Mouse (Mus musculus) hindbrain, embryonic 10.5 days (tissue): ENCODE data around the gene Fn1. TPM values are rescaled to one million over a fixed set of nuclear protein-coding genes. Genes with fewer than 3 reads are reported as not detected.

Source experiments
- DNase-seq: peaks from one replicate; pipeline ENCODE4 v3.0.0-alpha.2; 2017; ENCODE audit warnings: low spot score
- H3K27ac ChIP-seq: fragments of 300-500 bp; sonication (generic); 2 replicates; pipeline ENCODE4 v1.5.1; 2016; ENCODE audit warnings: mild to moderate bottlenecking, moderate library complexity
- H3K27me3 ChIP-seq: fragments of 300-500 bp; sonication (generic); 2 replicates; pipeline ENCODE4 v1.6.1; 2016; ENCODE audit warnings: mild to moderate bottlenecking; ENCODE audit not compliant: poor library complexity, insufficient read depth, severe bottlenecking
- H3K36me3 ChIP-seq: fragments of 300-500 bp; sonication (generic); 2 replicates; pipeline ENCODE4 v1.6.1; 2016; ENCODE audit warnings: mild to moderate bottlenecking, moderate library complexity
- H3K4me1 ChIP-seq: fragments of 300-500 bp; sonication (generic); replicated peaks from 2 replicates; pipeline ENCODE4 v1.6.1; 2016; ENCODE audit warnings: mild to moderate bottlenecking
- H3K4me3 ChIP-seq: fragments of 300-500 bp; sonication (generic); 2 replicates; pipeline ENCODE4 v1.5.1; 2016; ENCODE audit warnings: mild to moderate bottlenecking, moderate library complexity
- H3K9me3 ChIP-seq: fragments of 300-500 bp; sonication (generic); 2 replicates; pipeline ENCODE4 v1.6.1; 2016; ENCODE audit warnings: mild to moderate bottlenecking, moderate library complexity
- WGBS: fragments of 180-500 bp; shearing (Covaris S2); methylation state at CpG from one replicate; pipeline ENCODE4 v1.1.7; 2016; 5-methylcytosine and 5-hydroxymethylcytosine counted together
- polyA plus RNA-seq: library from polyadenylated mRNA; unstranded; fragments of >200 nt; fragmentation: Nextera tagmentation; extraction: Ambion mirVana; gene quantifications from 2 replicates; pipeline ENCODE4 v1.2.1, GENCODE M21; 2016

The Fn1 gene
- polyA plus RNA-seq, 1 experiment from 2014 or later: 90.4 TPM

DNA sequence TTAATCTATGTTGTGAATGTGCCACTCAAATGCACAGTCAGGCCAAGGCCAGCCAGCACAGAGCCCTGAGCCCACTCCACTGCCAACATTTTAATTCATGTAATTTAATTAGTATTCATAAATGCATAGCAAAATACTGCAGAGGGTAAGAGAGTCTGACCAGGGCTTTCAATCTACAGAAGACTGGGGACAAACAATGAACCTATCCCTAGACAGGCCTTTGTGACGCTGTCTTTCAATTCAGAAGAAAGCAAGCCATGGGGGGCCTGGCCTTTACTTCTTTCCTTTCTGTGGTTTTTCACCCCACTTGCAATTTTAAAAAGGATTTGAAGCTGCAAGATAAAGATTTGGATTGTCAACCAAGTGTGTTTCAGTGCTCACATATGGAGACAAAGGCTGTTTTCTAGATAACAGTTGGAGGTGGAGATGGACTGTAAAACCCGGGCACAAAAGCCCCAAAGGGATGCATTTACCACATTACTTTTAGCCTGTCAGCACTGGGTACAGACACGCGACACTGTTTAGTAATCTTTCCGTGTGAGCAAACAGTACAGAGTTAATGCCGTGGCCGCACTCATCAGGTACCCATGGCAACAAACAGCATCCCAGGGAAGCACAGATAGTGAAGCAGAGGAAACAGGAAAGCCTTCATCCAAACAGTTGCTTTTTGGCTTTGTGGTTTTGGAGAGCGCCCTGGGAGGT lies 38.3 kb downstream of the Fn1 start:
- 36% methylated on average over 8 of the region's 8 CpGs for WGBS
- peaks cover 93% of the 10 kb centered on the region for H3K36me3 ChIP-seq
- peak; percentile 72 for DNase-seq

GRCm38 (mm10) chr1:71612256-71612655 lies 40.7 kb downstream of the Fn1 start:
- H3K4me1 ChIP-seq: peaks cover 19% of the 10 kb centered on the region
- H3K4me3 ChIP-seq: no peak overlapping the region
- H3K36me3 ChIP-seq: peaks cover 93% of the 10 kb centered on the region
- peaks cover 42% of the 10 kb centered on the region for H3K27me3 ChIP-seq
- WGBS: 95% methylated on average over 21 of the region's 21 CpGs
- no peaks in the 10 kb centered on the region for H3K9me3 ChIP-seq
- DNase-seq: no peak
- H3K27ac ChIP-seq: no peak overlapping the region

More for the DNA sequence above, 38.3 kb downstream of the Fn1 start:
- peaks cover 62% of the 10 kb centered on the region for H3K27me3 ChIP-seq
- H3K27ac ChIP-seq: peak overlapping the region; percentile 45; the same call in 1 of the 2 replicates
- H3K4me1 ChIP-seq: peaks cover 19% of the 10 kb centered on the region
- H3K4me3 ChIP-seq: no peak overlapping the region
- no peaks in the 10 kb centered on the region for H3K9me3 ChIP-seq

DNA sequence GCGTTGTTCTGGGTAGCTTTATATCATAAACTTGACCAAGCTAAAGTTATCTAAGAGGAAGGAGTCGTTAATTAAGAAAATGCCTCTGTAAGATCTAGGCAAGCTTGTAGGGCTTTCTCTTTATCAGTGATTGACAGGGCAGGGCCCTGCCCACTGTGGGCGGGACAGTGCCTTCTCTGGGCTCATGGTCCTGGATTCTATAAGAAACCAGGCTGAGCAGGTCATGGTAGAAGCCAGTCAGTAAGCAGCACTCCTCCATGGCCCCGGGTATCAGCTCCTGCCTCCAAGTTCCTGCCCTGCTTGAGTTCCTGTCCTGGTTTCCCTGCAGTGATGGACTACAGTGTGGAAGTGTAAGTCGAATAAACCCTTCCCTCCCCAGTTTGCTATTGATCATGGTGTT lies 43.1 kb downstream of the Fn1 start:
- H3K36me3 ChIP-seq: peaks cover 99% of the 10 kb centered on the region
- 91% methylated on average over 5 of the region's 5 CpGs for WGBS

GRCm38 (mm10) chr1:71609057-71609775 lies 43.8 kb downstream of the Fn1 start:
- Histone ChIP-seq H3K9me3 (no peaks in the 10 kb centered on the region), H3K27me3 (peaks cover 27% of the 10 kb centered on the region), H3K4me3 (no peak overlapping the region), H3K4me1 (peaks cover 4% of the 10 kb centered on the region), H3K27ac (no peak overlapping the region), H3K36me3 (peaks cover 99% of the 10 kb centered on the region)
- DNase-seq: no peak
- 97% methylated on average over 37 of the region's 37 CpGs for WGBS

More for the DNA sequence above, 43.1 kb downstream of the Fn1 start:
- Histone ChIP-seq H3K9me3 (no peaks in the 10 kb centered on the region), H3K4me1 (peaks cover 11% of the 10 kb centered on the region), H3K27me3 (peaks cover 27% of the 10 kb centered on the region), H3K4me3 (no peak overlapping the region), H3K27ac (no peak overlapping the region)
- no peak for DNase-seq

- DNase-seq: no peak
- Histone ChIP-seq H3K4me3 (no peak overlapping the region), H3K27me3 (peaks cover 7% of the 10 kb centered on the region), H3K4me1 (no peaks in the 10 kb centered on the region), H3K27ac (no peak overlapping the region), H3K36me3 (peaks cover 99% of the 10 kb centered on the region), H3K9me3 (no peaks in the 10 kb centered on the region)
- 95% methylated on average over 8 of the region's 8 CpGs for whole genome bisulfite sequencing
Observed at GRCm38 (mm10) chr1:71606600-71607325, 46.2 kb downstream of the Fn1 start.

DNA sequence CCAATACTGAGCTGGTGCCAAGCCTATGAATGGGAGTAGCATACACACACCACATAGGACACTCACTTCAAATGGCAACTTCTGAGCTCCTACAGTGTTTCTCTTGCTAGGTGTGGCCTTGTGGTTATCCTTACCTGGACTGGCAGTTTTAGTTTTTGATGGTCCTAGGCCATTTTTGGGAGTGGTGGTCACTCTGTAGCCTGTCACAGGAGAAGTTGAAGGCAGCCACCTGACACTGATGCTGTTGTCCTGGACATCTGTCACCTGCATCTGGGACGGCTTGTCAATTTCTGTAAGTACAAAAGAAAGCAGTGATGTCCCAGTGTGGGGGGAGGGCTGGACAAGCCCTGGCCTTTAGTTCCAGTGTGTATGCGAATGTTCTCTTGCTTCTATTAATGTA lies 47.2 kb downstream of the Fn1 start:
- no peak overlapping the region for H3K4me3 ChIP-seq
- no peak for DNase-seq
- no peaks in the 10 kb centered on the region for H3K4me1 ChIP-seq
- H3K27me3 ChIP-seq: no peaks in the 10 kb centered on the region
- WGBS: 84% methylated on average over 2 of the region's 2 CpGs
- H3K9me3 ChIP-seq: no peaks in the 10 kb centered on the region
- no peak overlapping the region for H3K27ac ChIP-seq
- H3K36me3 ChIP-seq: peaks cover 99% of the 10 kb centered on the region

- Histone ChIP-seq H3K4me1 (no peaks in the 10 kb centered on the region), H3K9me3 (no peaks in the 10 kb centered on the region), H3K27me3 (no peaks in the 10 kb centered on the region), H3K27ac (no peak overlapping the region), H3K36me3 (peaks cover 100% of the 10 kb centered on the region), H3K4me3 (no peak overlapping the region)
- no peak for DNase-seq
- 93% methylated on average over 4 of the region's 4 CpGs for WGBS
Observed at GRCm38 (mm10) chr1:71595365-71595764, 57.6 kb downstream of the Fn1 start.

- Histone ChIP-seq H3K4me1 (no peaks in the 10 kb centered on the region), H3K36me3 (peaks cover 100% of the 10 kb centered on the region), H3K4me3 (no peak overlapping the region), H3K27ac (no peak overlapping the region), H3K27me3 (no peaks in the 10 kb centered on the region), H3K9me3 (no peaks in the 10 kb centered on the region)
- no peak for DNase-seq
- WGBS: 94% methylated on average over 2 of the region's 2 CpGs
Observed at GRCm38 (mm10) chr1:71594268-71594667, 58.7 kb downstream of the Fn1 start.

- no peaks in the 10 kb centered on the region for H3K27me3 ChIP-seq
- no peak overlapping the region for H3K27ac ChIP-seq
- H3K9me3 ChIP-seq: no peaks in the 10 kb centered on the region
- WGBS: 95% methylated on average over 9 of the region's 9 CpGs
- H3K36me3 ChIP-seq: peaks cover 100% of the 10 kb centered on the region
- H3K4me1 ChIP-seq: no peaks in the 10 kb centered on the region
- no peak for DNase-seq
- no peak overlapping the region for H3K4me3 ChIP-seq
Observed at GRCm38 (mm10) chr1:71593184-71593583, 59.8 kb downstream of the Fn1 start.

GRCm38 (mm10) chr1:71590038-71590437 lies 63.0 kb downstream of the Fn1 start:
- no peak for DNase-seq
- Histone ChIP-seq H3K4me1 (no peaks in the 10 kb centered on the region), H3K36me3 (peaks cover 100% of the 10 kb centered on the region), H3K4me3 (no peak overlapping the region), H3K27me3 (no peaks in the 10 kb centered on the region), H3K27ac (no peak overlapping the region), H3K9me3 (no peaks in the 10 kb centered on the region)
- WGBS: 94% methylated on average over 11 of the region's 11 CpGs

DNA sequence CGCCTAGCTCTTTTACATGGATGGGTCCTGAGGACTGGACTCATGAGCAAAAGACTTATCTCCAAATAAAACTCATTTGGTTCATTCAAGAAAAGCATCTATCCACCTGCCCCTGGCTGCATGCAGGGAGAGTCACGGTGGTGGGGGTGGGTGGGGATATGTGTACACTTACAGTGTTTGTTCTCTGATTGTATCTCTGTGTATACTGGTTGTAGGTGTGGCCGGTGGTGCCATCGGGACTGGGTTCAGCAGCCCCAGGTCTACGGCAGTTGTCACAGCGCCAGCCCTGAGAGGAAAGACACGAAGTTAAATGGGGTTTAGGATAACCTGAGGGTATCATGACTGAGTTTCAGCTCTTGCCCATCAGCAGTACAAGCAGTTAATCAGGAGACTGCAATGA lies 66.3 kb downstream of the Fn1 start:
- no peak for DNase-seq
- H3K27ac ChIP-seq: no peak overlapping the region
- H3K4me3 ChIP-seq: no peak overlapping the region
- 96% methylated on average over 7 of the region's 7 CpGs for WGBS
- H3K27me3 ChIP-seq: no peaks in the 10 kb centered on the region
- peaks cover 75% of the 10 kb centered on the region for H3K36me3 ChIP-seq
- no peaks in the 10 kb centered on the region for H3K9me3 ChIP-seq
- no peaks in the 10 kb centered on the region for H3K4me1 ChIP-seq

DNA sequence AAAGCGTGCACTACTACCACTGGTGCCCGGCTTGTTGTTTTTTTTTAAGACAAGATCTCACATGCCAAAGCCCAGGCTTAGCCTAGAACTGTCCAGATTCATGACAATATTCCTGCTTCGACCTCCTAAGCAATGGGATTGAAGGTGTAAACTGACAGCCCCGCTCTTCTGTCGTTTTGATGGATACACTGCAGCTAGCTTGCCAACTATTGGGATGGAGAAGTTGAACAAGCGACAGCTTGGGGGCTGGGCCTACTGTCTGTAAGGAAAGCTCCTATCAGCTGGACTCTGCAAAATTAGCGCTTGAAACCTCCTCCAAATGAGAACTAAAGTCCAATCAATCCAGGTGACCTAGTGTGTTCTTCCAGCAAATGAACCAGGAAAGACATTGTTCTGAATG lies 69.1 kb downstream of the Fn1 start:
- no peaks in the 10 kb centered on the region for H3K4me1 ChIP-seq
- peaks cover 67% of the 10 kb centered on the region for H3K36me3 ChIP-seq

DNA sequence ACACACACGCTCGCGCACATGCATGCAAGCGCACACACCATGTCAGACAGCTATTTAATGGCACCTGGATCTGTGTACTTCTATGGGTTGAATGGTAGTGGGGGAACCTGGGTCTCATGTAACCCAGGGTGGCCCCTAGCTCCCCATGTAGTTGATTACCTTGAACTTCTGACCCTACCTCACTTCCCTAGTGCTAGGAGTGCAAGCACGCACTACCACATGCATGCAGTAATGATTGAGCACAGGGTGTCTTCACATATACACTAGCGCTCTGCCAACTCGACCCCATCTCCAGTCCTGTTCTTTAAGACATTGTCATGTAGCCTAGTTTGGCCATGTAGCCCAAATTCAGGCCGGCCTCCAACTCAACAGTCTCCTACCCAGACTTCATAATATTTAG lies 69.7 kb downstream of the Fn1 start:
- WGBS: 93% methylated on average over 8 of the region's 8 CpGs
- Histone ChIP-seq H3K27ac (no peak overlapping the region), H3K36me3 (peaks cover 67% of the 10 kb centered on the region), H3K4me3 (no peak overlapping the region), H3K9me3 (no peaks in the 10 kb centered on the region), H3K4me1 (no peaks in the 10 kb centered on the region), H3K27me3 (no peaks in the 10 kb centered on the region)
- no peak for DNase-seq

More for the DNA sequence above, 69.1 kb downstream of the Fn1 start:
- Histone ChIP-seq H3K27me3 (no peaks in the 10 kb centered on the region), H3K9me3 (no peaks in the 10 kb centered on the region), H3K27ac (no peak overlapping the region), H3K4me3 (no peak overlapping the region)
- 93% methylated on average over 7 of the region's 7 CpGs for WGBS
- DNase-seq: no peak
